Mouse (Mus musculus): Measurements from ENCODE around the gene Prcp. TPM values are rescaled to one million over a fixed set of nuclear protein-coding genes. Genes with fewer than 3 reads are reported as not detected.

Prcp gene
- total and polyA plus RNA-seq, 2 experiments from 2014 or later, result 12.8 to 20.1 TPM

DNA sequence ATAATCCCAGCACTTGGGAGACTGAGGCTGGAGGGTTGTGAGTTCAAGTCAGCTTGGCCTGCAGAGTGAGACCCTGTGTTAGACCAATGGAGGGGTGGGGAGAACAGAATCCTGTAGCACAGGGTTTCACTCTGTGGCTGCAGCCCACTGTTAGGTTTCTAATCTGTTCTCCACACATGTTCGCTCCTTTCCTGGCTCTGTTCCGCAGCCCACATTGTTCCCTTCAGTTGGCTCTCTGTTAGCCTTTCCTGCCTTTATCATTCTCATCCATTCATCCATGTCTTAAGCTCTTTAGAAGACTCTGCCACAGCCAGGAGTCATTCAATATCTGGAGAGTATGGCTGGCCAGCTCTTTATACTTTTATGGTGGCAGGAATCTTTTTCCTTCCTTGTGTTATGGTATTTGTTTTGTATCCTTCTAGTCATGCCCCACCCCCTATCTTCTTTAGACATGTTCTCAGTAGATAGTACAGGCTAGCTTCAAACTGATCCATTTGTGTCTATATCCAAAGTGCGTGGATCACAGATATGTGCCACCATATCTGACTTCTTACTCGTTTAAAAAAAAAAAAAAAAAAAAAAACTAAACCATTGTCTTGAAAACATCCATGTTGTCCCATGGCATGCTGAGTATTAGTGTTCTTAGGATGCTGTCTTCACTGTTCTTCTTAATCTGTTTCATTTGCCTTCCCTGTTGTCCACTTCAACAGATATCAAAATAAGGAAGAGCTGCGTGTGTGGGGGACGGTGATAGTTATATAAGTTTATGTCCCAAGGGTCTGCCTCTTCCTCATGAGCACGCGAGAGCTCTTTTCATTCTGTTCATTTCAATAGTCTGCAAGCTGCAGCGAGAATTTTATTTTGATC, 9.8 kb downstream of the Prcp start:
- no peak for ATAC-seq (ENCODE audit: low FRiP score)
- Histone ChIP-seq H3K36me3 (ENCODE audit: insufficient read depth, low read length) (no peaks in the 10 kb centered on the region; the same call in 1 of the 2 replicates), H3K4me2 (ENCODE audit: low read depth, low read length, poor library complexity, severe bottlenecking) (no peak overlapping the region), H3K27me3 (ENCODE audit: insufficient read depth, low read length) (no peaks in the 10 kb centered on the region), H3K4me3 (ENCODE audit: low read depth, low read length) (no peak overlapping the region), H3K27ac (ENCODE audit: low read depth, low read length) (no peak overlapping the region), H3K9ac (replicated peaks; ENCODE audit: low read length, poor library complexity, severe bottlenecking) (no peak overlapping the region), H3K9me3 (ENCODE audit: low read length) (no peaks in the 10 kb centered on the region), H3K4me1 (ENCODE audit: insufficient read depth, low read length) (no peaks in the 10 kb centered on the region)
- WGBS, result 78% methylated on average over 9 of the region's 9 CpGs
- no peak for TF ChIP-seq CTCF (IDR thresholded peaks at IDR 0.05)
- DNase-seq (ENCODE audit: low spot score), result no peak

DNA sequence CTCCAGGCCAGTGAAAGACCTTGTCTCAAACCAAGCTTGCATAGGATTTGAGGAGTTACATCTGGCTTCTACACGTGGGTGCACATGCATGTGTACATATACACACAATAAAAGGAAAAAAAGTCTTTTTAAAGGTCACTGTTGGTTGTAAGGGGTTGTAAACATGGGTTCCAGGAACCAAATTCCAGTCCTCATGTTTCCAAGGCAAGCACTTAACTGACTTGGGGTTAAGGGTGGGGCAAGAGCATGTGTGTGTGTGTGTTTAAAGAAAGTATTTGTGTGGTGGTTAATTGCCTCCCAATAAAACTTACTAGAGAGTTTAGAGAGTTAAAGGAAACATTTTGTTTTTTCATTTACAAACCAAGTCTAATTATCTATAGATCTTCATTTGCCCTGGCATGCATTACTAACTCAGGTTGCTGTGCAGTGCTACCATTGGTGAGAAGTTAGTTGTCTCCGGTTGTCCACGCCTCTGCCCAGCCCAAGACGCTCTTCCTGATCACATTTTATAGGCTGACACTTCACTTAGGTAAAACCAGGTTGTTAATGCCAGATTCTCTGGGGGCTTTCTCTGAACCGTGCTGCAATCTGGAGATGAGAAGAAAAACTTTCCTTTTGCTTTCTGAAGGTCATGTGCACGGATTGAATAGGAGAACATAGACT, 10.9 kb downstream of the Prcp start:
- 88% methylated on average over 6 of the region's 6 CpGs for WGBS
- Histone ChIP-seq H3K27me3 (ENCODE audit: insufficient read depth, low read length) (no peaks in the 10 kb centered on the region), H3K36me3 (ENCODE audit: insufficient read depth, low read length) (no peaks in the 10 kb centered on the region; the same call in 1 of the 2 replicates), H3K4me2 (ENCODE audit: low read depth, low read length, poor library complexity, severe bottlenecking) (no peak overlapping the region), H3K9ac (replicated peaks; ENCODE audit: low read length, poor library complexity, severe bottlenecking) (no peak overlapping the region), H3K9me3 (ENCODE audit: low read length) (no peaks in the 10 kb centered on the region), H3K4me3 (ENCODE audit: low read depth, low read length) (no peak overlapping the region), H3K4me1 (ENCODE audit: insufficient read depth, low read length) (no peaks in the 10 kb centered on the region), H3K27ac (ENCODE audit: low read depth, low read length) (no peak overlapping the region)
- no peak for ATAC-seq (ENCODE audit: low FRiP score)
- no peak for TF ChIP-seq CTCF (IDR thresholded peaks at IDR 0.05)
- DNase-seq (ENCODE audit: low spot score), result no peak

DNA sequence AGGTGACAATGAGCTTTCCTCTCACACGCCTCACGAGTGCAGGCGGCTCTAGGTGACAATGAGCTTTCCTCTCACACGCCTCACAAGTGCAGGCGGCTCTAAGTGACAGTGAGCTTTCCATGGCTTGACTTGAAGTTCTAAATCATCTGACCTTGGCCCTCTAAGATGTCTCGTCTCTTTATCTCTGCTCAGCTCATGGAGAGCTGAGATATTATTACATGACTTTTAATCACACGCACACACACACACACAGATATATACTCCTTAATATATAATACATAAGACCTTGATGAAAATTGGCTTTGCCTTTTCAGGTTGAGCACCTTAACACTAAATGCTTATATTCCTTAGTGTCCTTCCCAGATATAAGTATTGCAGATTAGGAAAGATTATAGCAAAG, 12.5 kb downstream of the Prcp start:
- ATAC-seq (ENCODE audit: low FRiP score) (no peak), DNase-seq (ENCODE audit: low spot score) (no peak)
- TF ChIP-seq CTCF (IDR thresholded peaks at IDR 0.05), result no peak
- Histone ChIP-seq H3K27me3 (ENCODE audit: insufficient read depth, low read length) (no peaks in the 10 kb centered on the region), H3K9me3 (ENCODE audit: low read length) (no peaks in the 10 kb centered on the region), H3K4me3 (ENCODE audit: low read depth, low read length) (no peak overlapping the region), H3K4me1 (ENCODE audit: insufficient read depth, low read length) (no peaks in the 10 kb centered on the region), H3K27ac (ENCODE audit: low read depth, low read length) (no peak overlapping the region), H3K9ac (replicated peaks; ENCODE audit: low read length, poor library complexity, severe bottlenecking) (no peak overlapping the region), H3K4me2 (ENCODE audit: low read depth, low read length, poor library complexity, severe bottlenecking) (no peak overlapping the region), H3K36me3 (ENCODE audit: insufficient read depth, low read length) (no peaks in the 10 kb centered on the region; the same call in 1 of the 2 replicates)
- WGBS, result 87% methylated on average over 7 of the region's 7 CpGs

DNA sequence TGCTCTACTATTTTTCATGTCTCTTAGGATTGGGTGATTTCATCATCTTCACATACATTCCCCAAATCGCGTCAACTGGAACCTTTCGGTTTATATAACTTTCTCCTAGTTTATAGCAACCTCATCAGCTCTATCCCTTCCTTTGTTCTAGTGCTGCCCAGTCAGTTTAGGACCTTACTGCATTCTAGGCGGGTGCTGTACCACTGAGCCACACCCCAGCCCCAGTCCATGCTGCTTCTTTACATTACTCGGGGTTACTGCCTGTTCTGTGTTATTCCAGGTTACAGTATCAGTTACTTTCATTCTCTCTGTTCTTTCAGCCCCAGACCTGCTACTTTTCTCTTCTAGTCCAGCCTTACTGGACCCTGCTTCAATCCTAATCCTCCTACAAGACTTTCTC, 13.0 kb downstream of the Prcp start:
- ATAC-seq (ENCODE audit: low FRiP score) (no peak), DNase-seq (ENCODE audit: low spot score) (no peak)
- 94% methylated on average over 5 of the region's 5 CpGs for WGBS
- Histone ChIP-seq H3K9me3 (ENCODE audit: low read length) (no peaks in the 10 kb centered on the region), H3K4me1 (ENCODE audit: insufficient read depth, low read length) (no peaks in the 10 kb centered on the region), H3K9ac (replicated peaks; ENCODE audit: low read length, poor library complexity, severe bottlenecking) (no peak overlapping the region), H3K36me3 (ENCODE audit: insufficient read depth, low read length) (no peaks in the 10 kb centered on the region; the same call in 1 of the 2 replicates), H3K27me3 (ENCODE audit: insufficient read depth, low read length) (no peaks in the 10 kb centered on the region), H3K27ac (ENCODE audit: low read depth, low read length) (no peak overlapping the region), H3K4me2 (ENCODE audit: low read depth, low read length, poor library complexity, severe bottlenecking) (no peak overlapping the region), H3K4me3 (ENCODE audit: low read depth, low read length) (no peak overlapping the region)
- no peak for TF ChIP-seq CTCF (IDR thresholded peaks at IDR 0.05)

DNA sequence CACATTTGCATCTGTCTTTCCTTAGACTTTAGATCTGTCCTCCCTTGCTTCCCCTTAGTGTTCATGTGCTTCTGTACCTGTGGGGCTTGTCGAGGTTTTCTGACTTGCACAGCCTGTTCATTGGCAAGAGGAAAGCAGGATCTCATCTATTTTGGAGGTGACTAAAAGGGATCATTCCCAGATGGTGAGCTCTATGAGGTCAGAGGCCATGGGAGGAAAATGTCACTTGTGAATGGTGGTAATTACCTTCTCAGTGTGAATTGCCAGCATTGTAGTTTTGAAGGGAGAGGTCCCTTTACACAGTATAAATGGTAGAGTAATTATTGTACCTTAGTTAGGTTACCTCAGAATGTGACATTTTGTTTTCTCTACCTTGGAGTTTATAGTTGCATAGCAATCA, 15.9 kb downstream of the Prcp start:
- Histone ChIP-seq H3K9ac (replicated peaks; ENCODE audit: low read length, poor library complexity, severe bottlenecking) (no peak overlapping the region), H3K27me3 (ENCODE audit: insufficient read depth, low read length) (no peaks in the 10 kb centered on the region), H3K36me3 (ENCODE audit: insufficient read depth, low read length) (no peaks in the 10 kb centered on the region; the same call in 1 of the 2 replicates), H3K4me3 (ENCODE audit: low read depth, low read length) (no peak overlapping the region), H3K9me3 (ENCODE audit: low read length) (no peaks in the 10 kb centered on the region), H3K4me2 (ENCODE audit: low read depth, low read length, poor library complexity, severe bottlenecking) (no peak overlapping the region), H3K27ac (ENCODE audit: low read depth, low read length) (no peak overlapping the region), H3K4me1 (ENCODE audit: insufficient read depth, low read length) (no peaks in the 10 kb centered on the region)
- ATAC-seq (ENCODE audit: low FRiP score) (no peak), DNase-seq (ENCODE audit: low spot score) (no peak)
- WGBS, result 68% methylated on average over 1 of the region's 1 CpGs
- TF ChIP-seq CTCF (IDR thresholded peaks at IDR 0.05), result no peak

Measured in midbrain, postnatal 0 days (tissue).